Mouse (Mus musculus) cerebellum, postnatal 25 days (tissue): ENCODE results near the gene Tnxb.
A peak's percentile ranks its signal among the peaks of the same experiment; 100 is the strongest.

ENCODE experiments used
- DNase-seq, 2 experiments: peaks; one replicate each; pipeline ENCODE4 v3.0.0; 2021; ENCODE audit warnings: mixed read lengths in 2 of 2

Gene Tnxb

DNA sequence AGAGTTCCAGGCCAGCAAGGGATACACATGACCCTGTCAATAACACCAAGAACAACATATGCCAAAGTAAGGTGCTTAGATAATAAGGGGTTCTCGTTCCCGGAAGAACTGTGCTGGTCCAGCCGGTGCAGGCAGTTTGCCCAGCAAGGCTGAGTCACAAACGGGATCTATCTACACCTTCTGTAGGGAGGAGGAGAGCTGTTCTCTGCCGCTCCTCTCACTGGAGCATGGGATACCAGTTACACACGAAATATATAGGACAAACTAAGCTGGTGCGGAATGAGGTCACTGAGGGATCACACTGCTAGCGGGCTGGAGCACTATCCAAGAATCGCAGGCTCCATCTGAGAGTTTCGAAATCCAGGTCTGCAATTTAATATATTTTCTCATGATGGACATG, 26.4 kb upstream of the Tnxb start:
- peak; percentile 82 to 89 for DNase-seq

DNA sequence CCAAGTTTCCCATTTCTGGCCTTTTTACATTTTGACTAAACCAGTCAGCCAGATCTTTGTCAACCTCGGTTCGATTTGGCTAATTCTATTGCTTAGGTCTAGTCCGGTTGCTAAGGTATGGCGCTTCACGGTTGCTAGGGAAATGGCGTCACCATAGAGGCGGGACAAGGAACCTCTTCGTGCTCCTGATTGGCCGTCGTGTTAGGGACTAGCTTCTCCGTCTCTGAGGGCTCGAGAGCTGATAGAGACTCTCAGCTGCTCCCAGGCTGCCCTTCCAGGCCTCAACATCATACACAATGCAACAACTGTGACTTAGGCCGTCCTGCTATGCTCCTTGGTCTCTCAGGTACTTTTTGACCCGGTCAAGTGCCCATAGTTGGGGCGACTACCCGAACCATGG, 25.7 kb upstream of the Tnxb start, which contains the start of gene Fkbpl:
TSS of gene Fkbpl (plus strand) at position 157 of the 400 bp plus-strand sequence.
- DNase-seq: peak; percentile 96

DNA sequence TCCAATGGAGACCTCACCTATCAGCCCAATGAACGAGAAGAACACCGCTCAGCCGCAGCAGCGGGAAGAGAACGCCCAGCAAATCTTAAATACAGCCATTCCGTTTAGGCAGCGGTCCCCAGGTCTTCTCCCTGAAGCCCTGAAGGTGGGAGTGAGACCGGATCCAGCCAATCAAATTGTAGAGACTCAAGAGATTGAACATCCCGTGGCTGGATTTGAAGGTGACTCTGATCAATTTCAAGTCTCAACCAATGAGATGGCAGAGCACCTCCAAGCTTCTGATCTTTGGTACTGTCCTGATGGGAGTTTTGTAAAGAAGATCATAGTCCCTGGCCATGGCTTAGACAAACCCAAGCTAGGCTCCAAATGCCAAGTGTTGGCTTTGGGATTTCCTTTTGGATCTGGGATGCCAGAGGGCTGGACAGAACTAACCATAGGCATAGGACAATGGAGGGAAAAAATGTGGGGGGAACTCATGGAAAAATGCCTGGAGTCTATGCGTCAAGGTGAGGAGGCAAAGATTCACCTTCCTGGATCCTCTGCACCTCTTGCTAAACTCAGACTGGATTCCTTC, 25.0 kb upstream of the Tnxb start:
- peak; percentile 7 to 19 for DNase-seq

DNA sequence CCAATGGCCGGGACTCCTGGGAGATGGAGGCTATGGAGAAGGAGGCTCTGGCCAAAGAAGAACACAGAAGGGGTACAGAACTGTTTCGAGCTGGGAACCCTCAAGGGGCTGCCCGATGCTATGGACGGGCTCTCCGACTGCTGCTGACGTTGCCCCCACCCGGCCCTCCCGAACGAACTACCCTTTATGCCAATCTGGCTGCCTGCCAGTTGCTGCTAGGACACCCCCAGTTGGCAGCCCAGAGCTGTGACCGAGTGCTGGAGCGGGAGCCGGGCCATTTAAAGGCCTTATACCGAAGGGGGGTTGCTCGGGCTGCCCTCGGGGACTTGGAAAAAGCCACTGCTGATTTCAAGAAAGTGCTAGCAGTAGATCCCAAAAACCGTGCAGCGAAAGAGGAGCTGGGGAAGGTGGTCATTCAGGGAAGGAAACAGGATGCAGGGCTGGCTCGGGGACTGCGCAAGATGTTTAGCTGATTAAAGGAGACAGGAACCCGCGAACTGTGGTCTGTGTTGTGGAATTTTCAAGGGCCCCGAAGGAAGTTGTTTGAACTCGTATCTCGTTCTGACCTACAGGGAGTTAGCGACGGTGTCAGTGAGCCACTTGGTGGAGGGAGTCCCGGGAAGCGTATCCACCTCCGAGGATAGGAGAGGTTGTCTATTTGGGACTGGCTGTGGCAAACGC, 24.4 kb upstream of the Tnxb start:
- peak; percentile 21 to 51 for DNase-seq

DNA sequence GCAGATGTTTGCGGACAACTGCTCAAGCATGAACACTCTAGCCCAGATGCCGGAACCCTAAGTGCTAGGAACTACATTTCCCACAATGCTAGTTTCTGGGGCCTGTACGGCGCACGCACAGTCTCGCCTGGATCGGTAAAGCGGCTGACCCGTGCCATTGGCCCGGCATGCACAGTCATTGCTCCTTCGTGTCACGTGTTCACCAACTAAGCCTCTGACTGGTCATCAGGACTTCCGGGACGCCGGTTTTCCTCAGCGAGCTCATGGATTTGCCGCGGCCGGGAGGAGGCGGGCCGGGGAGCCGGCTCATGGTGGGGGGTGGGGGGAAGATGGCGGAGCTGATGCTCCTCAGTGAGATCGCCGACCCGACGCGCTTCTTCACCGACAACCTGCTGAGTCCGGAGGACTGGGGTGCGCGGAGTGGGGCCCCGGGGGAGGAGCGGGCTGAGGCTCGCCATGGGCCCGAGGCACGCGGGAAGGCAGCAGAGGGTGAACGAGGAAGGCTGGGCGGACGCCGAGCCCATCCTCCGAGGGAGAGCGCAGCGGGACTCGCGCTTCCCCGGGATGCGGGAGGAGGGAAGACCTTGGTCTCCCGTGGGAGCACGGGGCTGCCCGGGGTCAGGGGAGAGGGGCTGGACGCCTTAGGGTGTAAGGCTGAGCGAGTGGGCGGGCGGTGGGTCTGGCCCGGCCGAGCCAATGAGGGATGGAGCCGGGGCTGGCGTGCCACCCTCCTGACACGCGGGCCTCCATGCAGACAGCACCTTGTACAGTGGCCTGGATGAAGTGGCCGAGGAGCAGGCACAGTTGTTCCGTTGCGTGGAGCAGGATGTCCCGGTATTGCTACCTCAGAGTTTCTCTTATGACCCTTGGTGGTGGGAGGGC, 23.2 kb upstream of the Tnxb start, which contains the start of gene Atf6b:
TSS of gene Atf6b (plus strand) at position 241 of the 882 bp plus-strand sequence.
- peak; percentile 91 to 95 for DNase-seq

DNA sequence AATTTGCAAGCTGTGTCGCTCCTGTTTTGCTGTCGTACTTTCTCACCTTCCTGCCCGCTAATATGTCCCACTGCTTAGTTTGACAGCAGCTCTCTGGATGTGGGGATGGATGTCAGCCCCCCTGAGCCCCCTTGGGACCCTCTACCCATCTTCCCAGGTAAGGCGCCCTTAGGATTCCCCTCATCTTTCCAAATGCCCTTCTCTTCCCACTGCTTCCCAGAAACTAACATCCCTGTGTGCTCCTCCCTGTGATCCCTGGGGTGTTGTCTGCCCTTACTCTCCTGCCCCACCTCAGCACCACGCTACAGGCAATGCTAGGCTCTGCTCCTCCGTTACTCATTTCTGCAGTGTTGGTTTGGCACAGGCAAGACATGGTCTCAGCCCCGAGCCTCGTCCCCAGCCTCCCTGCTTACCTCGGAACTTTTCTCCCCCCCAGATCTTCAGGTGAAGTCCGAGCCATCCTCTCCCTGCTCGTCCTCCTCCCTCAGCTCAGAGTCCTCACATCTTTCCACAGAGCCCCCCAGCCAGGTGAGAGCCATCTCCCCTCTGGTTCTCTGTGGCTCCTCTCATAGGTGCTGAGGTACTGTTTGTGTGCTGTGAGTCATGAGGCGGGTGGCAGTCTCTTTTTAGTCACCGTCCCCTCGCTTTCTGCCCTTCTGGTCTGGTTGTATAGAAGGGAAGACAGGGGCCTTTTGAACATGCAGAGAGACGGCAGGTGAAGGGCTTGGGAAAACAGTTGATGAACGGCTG, 22.0 kb upstream of the Tnxb start:
- DNase-seq: peak; percentile 3 to 8

DNA sequence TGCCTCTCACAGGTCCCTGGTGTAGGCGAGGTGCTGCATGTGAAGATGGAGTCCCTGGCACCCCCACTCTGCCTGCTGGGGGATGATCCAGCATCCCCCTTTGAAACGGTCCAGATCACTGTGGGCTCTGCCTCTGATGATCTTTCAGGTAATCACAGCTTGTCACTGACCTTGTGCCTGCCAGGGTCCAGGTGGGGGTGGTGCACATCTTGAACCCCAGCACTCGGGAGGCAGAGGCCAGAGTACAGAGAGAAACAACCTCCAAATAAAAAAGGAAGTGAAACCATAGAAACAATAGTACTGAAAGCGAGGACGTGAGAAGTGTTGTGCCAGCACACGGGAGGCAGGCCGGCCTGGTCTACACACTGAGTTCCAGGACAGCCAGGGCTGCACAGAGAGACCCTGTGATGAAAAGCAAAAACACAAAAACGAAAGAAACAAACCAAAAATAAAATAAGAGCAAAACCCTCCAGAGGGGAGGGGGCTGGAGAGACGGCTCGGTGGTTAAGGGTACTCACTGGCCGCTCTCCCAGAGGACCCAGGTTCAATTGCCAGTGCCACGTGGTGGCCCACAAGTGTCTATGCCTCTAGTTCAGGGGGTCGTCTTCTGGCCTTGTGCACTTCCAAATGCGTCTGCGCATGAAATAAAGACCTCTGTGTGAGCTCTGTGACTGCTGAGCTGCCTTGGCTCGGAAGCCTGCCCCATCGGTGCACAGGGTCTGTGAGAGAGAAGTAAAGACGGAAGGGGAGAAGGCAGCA, 21.1 kb upstream of the Tnxb start:
- peak in 1 of 2 experiments; percentile 11 for DNase-seq

DNA sequence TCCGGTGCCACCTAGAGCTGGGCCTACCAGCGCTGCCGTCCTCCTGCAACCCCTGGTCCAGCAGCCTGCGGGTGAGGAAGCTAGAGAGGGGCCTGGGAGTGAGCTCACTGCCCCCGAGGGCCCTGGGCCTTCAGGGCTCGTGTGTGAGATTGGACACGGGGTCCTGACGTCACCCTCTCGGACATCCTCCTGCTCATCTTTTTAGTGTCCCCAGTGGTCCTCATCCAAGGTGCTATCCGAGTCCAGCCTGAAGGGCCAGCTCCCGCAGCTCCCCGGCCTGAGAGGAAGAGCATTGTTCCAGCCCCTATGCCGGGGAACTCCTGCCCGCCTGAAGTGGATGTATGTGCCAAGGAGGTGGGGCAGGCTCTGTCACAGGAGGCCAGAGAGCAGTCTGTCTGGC, 19.6 kb upstream of the Tnxb start:
- peak in 1 of 2 experiments; percentile 16 for DNase-seq

DNA sequence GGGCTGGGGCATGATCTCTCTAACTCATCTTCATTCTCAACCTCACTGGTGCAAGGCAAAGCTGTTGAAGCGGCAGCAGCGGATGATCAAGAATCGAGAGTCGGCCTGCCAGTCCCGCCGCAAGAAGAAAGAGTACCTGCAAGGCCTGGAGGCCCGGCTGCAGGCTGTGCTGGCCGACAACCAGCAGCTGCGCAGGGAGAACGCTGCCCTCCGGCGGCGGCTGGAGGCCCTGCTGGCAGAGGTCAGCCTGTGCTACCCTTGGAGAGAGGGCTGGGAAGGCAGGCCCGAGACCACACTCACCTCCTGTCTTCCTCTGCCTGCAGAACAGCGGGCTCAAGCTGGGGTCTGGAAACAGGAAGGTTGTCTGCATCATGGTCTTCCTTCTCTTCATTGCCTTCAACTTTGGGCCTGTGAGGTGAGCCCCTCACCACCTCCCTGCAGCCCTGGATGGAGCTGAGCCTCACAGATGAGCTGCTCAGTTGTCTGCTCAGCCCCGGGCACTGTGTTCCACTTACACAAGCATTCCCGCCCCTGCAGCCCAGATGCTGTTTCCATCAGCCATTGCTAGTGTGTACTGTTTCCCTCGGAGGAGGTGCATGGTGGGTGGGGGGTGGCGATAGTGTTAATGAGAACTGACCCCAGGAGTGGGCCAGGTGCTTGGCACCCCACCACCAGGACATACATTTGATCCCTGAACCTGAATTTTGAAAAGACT, 18.7 kb upstream of the Tnxb start:
- DNase-seq: peak; percentile 45 to 67

DNA sequence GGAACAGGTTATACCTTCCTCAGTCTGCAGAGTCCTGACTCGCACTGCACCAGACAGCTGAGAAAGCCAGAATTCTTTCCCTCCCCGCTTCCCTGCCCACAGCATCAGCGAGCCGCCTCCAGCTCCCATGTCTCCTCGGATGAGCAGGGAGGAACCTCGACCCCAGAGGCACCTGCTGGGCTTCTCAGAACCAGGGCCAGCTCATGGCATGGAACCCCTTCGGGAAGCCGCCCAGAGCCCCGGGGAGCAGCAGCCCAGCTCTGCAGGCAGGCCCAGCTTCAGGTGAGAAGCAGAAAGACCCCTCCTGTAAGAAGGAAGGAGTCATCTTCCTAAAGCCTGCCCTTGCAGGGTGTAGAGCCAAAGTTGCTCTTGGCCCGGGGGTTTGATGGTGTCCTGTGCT, 17.8 kb upstream of the Tnxb start:
- DNase-seq: peak in 1 of 2 experiments; percentile 14

DNA sequence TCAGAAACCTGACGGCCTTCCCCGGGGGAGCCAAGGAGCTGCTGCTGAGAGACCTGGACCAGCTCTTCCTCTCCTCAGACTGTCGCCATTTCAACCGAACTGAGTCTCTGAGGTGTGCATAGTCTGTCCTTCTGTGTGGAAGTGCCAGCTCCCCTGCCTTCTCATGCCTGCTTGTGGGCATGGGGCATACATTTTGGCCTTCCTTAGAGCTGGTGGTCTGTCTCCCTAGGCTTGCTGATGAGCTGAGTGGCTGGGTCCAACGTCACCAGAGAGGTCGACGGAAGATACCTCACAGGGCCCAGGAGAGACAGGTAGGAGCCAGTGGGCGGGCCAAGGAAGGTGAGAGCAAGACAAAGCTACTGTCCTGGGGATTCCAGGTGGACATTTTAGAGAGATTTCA, 17.4 kb upstream of the Tnxb start:
- DNase-seq: no peak

DNA sequence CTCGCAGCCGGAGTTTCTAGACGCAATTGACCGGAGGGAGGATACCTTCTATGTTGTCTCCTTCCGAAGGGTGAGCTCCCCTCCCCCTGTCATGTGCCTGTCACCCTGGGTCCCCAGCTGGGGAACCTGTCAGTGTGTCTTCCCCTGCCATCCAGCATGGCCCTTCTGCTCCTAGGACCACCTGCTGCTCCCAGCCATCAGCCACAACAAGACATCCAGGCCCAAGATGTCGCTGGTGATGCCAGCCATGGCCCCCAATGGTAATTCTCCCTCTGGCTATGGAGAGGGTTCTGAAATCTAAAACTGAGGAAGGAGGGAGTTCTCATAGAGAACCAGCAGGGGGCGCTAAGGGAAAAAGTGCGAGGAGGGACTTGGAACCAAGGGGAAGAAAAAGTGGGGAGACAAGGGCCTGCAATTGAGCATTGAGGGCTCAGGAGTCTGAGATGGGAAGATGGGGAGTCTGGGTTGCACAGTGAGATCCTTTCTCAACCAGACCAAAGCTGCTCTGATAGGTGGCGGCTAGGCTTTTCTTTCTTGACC, 16.5 kb upstream of the Tnxb start:
- DNase-seq: peak; percentile 57 to 75

DNA sequence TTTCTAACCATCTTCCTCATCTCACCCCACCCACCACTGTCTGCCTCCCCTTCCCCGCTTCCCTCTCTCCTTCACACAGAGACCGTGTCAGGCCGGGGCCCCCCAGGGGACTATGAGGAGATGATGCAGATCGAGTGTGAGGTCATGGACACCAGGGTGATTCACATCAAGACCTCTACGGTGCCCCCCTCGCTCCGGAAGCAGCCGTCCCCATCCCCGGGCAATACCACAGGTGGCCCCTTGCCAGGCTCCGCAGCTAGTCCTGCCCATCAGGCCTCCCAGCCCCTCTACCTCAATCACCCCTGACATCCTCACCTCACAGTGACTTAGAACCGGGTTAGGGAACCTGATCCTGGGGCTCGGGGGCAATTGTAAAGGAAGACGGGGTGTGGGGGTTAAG, 15.9 kb upstream of the Tnxb start:
- peak in 1 of 2 experiments; percentile 17 for DNase-seq

DNA sequence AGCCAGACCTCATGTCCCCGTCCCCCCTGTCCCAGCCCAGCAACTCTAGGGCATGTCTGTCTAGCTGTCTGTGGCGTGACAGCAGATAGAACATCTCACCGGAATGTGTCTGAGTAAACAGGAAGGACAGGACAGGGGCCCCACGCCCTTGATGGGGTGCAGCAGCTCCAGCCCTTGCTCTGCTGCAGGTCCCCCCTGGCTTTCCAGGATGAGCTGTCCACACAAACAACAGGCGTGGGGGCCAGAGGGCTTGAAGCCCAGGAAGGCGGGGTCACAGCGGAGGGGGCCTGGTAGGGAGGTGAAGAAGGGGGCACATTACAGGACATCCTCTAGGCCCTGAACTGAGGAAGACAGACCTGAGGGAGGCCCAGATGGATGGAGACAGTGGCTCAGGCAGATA, 15.2 kb upstream of the Tnxb start:
- no peak for DNase-seq

DNA sequence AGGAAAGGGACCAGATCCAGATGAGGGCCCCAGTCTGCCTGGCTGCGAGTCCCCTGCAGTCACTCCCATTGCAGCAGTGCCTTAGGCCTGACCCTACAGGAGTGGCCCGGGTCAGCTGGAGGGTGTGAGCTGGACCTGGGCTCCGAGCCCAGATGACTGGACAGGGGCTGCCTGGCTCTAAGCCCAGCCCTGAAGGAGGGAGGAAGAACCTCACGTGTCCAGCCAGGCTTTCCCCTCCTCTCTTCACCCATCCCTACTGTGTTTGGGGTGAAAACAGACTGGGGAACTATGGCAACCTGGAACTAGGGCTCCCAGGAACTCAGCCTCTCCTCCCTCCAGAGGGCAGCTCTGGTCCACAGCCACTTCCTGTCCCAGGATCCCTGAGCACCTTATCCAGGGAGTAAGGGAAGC, 14.7 kb upstream of the Tnxb start:
- DNase-seq: peak; percentile 48 to 62

DNA sequence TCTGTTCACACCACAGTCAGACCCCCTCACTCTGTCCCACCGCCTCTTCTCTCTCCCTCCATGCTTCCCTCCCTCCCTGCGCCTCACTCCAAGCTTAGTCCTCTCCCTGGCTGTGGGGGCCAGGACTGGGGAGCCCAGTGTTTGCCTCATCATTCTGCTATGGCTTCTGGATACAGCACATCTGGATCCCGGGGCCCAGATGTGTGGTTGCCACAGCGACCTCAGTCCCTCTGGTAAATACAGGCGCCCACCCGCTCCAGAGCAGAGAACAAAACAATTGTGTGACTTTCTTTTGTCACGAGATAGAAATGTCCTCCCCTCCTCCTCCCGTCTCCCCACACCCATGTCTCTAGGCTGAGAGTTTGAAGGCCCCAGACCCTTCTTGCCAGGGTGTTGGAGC, 13.7 kb upstream of the Tnxb start:
- no peak for DNase-seq

DNA sequence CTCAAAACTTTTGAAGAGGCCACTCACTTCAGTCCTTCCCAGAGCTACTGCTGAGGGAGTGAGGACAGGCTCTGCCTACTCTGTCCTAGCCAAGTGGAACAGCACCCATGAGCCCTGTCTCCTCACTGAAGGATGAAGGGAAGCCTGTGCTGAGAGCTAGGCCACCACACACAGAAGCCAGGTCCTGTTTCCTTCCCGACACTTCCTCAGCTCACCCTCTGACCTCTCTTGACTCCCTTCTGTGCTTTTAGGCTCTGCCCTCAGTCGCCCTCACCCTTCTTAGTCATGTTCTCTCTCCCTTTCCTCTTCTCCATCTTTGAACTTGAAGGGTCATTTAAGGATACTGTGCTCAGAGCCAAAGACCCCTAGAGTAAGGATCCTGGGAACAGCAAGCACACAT, 13.1 kb upstream of the Tnxb start:
- DNase-seq: no peak

DNA sequence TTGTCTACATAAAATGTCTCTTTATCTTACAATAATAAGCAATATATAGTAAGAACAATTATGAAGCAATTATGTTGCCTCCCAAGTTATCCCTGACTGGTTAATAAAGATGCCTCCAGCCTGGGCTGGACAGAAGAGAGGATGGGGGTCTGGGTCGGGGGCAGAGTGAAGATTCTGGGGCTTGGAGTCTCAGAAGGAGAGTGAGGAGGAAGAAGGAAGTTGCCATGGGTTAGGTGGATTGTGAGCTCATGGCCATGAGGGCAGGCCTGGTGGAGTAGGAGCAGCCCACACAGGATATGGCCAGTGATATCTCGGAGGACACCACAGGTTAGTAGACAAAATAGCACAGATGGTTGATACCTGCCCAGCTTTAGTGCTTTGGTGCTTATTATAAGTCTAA, 12.2 kb upstream of the Tnxb start:
- DNase-seq: no peak

DNA sequence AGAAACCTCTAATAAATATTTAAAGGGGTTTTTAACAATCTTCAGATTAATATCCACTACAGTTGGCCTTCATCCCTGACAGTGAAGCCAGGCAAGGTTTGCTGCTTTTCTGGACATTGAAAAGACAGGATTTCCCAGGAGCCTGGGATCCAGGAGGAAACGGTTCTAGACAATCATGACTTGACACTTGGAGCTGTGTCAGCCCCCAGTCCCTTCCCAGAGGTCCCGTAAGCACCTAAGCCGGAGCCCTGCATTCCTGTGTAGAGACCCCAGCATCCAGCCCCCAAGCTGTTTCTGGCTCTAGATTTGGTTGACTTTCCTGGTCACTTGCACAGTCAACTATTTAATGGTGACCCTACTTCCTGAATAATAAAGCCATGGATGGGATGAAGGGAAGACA, 11.7 kb upstream of the Tnxb start:
- DNase-seq: no peak

DNA sequence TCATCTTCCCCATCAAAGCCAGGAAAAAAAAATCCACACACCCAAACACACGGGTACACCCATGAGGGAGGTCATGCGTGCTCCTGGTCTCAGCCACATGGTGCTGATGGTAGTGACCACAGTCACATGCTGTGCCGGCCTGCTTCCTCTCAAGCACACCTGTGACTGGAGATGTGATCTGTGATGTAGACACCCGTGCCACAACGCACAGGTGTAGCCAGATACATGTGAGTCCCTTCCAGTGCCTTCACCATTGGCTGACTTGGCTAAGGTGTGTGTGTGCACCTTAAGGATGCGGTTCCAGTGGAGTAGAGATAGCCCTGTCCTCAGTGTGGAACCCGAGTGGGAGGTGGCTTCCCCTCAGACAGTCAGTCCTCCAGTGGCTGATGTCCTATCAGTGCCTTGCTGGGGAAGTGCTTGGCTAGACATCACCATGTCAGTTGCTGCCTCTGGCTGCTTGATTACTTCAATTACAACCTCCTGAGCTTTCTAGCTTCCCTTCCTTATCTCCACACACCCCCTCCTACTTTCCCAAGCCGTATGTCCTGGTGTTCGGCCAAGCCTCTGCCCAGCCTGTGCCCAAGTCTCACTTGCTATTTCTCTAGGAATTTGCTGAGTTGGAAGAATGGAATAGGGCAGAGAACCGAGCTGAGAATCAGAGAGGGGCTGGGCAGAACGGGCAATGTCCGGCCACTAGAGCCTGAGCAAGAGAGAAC, 11.0 kb upstream of the Tnxb start:
- DNase-seq: no peak

DNA sequence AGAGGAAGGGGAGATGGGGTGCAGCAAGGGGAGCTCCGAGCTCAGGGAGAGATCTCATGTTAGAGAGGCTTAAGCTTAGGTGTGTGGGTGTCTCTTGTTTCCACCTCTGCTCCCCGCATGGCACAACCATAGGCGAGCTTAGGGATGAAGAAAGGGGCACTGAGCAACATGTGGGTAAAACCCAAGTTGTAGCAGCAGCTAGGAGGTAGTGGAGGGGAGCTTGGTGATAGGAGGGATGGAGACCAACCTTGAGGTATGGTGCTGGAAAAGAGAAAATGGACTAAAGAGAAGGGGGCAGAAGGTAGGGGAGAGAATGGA, 10.5 kb upstream of the Tnxb start:
- DNase-seq: no peak
